Mouse (Mus musculus): ENCODE results near the gene Baiap3. TPM values are rescaled to one million over a fixed set of nuclear protein-coding genes. Genes with fewer than 3 reads are reported as not detected.

Baiap3 gene
- polyA plus RNA-seq, 1 experiment from 2014 or later, result 8.7 TPM

DNA sequence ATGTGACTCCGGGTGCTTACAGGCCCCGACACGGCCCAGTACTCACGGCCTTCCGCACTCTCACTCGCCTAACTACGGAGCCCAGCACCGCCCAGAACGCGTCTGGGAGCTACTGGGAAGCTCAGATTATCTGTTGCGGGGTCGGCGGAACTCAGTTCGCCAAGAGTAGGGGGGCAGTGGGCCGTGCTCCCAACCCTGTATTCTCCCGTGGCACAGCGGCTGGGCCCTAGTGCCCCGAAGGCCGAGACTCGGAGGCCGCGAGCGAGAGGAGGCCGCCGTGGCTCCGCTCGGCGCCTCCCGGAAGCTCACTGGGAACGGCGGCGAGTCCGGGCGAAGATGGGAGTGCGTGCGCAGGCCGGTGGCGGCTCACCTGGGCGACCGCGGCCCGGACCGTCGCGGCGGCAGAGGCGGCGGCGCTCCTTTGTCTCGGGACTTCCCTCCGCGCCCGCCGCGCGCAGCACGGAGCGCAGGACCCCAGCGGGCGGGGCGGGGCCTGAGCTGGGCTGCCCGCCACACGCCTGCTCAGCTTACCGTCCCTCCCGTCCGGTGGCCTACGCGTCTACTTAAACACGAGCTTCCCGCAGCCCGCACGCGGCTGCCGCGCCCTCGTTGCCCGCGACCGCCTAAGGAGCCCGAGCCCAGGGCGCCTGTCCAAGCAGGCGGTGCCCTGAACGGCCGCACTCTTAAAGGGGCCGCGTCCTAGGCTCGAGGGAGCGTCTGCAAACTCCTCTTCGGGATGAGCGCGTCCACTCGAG is 17.0 kb upstream of the Baiap3 start:
- H3K9me3 ChIP-seq, result no peaks in the 10 kb centered on the region
- H3K27ac ChIP-seq, result peak overlapping the region; percentile 99
- WGBS, result under 1% methylated on average over 76 of the region's 92 CpGs
- peak overlapping the region; percentile 99 for H3K9ac ChIP-seq (replicated peaks)
- peak overlapping the region; percentile 97 for H3K4me2 ChIP-seq (replicated peaks)
- peaks cover 44% of the 10 kb centered on the region for H3K4me1 ChIP-seq (replicated peaks)
- peaks cover 19% of the 10 kb centered on the region for H3K36me3 ChIP-seq
- H3K27me3 ChIP-seq, result 0 out of 2 replicates have a peak, but pooled peaks cover 5% of the 10 kb centered on the region
- peak overlapping the region; percentile 86 for H3K4me3 ChIP-seq (replicated peaks)
- ATAC-seq, result peak; percentile 93

DNA sequence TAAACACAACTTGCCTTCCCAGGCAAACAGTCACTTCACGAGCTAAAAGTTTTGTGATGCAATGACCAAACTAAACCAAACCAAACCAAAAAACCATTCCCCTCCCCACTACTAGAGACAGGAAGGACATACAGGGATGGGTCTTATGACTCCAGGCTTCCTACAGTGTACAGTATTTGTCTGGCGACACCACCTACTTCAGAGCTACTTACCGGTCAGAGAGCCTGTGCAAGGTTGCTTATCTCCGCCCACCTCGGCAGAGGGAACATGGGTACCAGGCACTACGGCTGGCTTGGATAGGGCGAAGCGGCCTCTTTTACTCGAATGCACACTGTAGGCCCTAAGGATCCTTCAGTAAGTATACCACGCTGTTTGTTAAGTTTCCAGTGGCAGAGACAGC is 16.2 kb upstream of the Baiap3 start:
- no peak for ATAC-seq
- H3K27me3 ChIP-seq, result no peaks in the 10 kb centered on the region
- peak overlapping the region; percentile 99 for H3K9ac ChIP-seq (replicated peaks)
- H3K27ac ChIP-seq, result peak overlapping the region; percentile 99
- peak overlapping the region; percentile 86 for H3K4me3 ChIP-seq (replicated peaks)
- H3K4me2 ChIP-seq (replicated peaks), result peak overlapping the region; percentile 97
- peaks cover 44% of the 10 kb centered on the region for H3K4me1 ChIP-seq (replicated peaks)
- no peaks in the 10 kb centered on the region for H3K9me3 ChIP-seq
- peaks cover 27% of the 10 kb centered on the region for H3K36me3 ChIP-seq
- WGBS, result 1% methylated on average over 10 of the region's 10 CpGs

DNA sequence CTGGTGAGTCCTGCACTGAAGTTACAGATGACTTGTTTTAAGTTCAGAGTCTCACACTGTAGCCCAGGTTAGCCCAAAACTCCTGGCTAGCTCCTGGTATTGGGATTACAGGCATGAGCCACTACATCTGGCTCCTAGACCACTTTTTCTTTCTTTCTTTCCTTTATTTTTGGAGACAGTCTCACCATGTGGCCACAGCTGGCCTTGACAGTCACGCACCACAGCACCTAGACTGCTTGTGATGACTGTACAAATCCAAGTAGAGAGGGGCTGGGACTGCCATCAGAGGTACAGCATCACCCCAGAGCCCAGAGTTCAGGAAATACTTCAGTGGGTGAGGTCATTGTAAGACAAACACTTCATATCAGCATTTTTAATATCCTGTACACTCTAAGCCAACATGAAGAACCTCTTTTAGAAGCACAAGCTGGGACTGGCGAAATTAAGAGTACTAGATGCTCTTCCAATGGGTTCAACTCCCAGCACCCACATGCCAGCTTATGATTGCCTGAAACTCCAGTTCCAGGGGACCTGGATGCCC is 14.7 kb upstream of the Baiap3 start:
- no peak for ATAC-seq
- Histone ChIP-seq H3K27ac (no peak overlapping the region), H3K4me2 (replicated peaks) (peak overlapping the region; percentile 97), H3K27me3 (no peaks in the 10 kb centered on the region), H3K36me3 (peaks cover 41% of the 10 kb centered on the region), H3K4me3 (replicated peaks) (peak overlapping the region; percentile 86), H3K4me1 (replicated peaks) (peaks cover 44% of the 10 kb centered on the region), H3K9me3 (no peaks in the 10 kb centered on the region), H3K9ac (replicated peaks) (peak overlapping the region; percentile 4; the same call in 1 of the 2 replicates)
- 91% methylated on average over 2 of the region's 2 CpGs for WGBS

DNA sequence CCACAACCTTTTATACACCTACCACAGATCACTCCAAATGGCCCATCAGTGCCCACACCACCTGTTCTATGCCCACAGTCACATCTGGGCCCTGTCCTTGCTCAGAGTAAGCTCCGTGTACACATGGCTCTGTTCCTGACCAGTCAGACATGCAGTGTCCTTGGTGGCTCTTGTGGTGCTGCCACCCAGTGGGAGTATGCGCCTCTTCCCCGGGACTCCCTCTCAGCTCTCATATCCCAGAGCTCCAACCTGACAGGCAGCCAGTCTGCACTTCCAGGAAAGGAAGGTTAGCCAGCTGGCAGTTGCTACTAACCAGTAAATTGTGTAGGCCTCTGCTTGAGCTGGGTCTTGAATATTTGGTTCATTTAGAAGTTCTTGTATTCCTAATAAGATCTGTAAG is 8.3 kb upstream of the Baiap3 start:
- ATAC-seq, result no peak
- H3K9me3 ChIP-seq, result no peaks in the 10 kb centered on the region
- H3K36me3 ChIP-seq, result peaks cover 82% of the 10 kb centered on the region
- no peak overlapping the region for H3K4me2 ChIP-seq (replicated peaks)
- WGBS, result 67% methylated on average over 3 of the region's 3 CpGs
- H3K27ac ChIP-seq, result no peak overlapping the region
- no peaks in the 10 kb centered on the region for H3K27me3 ChIP-seq
- no peak overlapping the region for H3K4me3 ChIP-seq (replicated peaks)
- no peak overlapping the region for H3K9ac ChIP-seq (replicated peaks)
- H3K4me1 ChIP-seq (replicated peaks), result peaks cover 7% of the 10 kb centered on the region

DNA sequence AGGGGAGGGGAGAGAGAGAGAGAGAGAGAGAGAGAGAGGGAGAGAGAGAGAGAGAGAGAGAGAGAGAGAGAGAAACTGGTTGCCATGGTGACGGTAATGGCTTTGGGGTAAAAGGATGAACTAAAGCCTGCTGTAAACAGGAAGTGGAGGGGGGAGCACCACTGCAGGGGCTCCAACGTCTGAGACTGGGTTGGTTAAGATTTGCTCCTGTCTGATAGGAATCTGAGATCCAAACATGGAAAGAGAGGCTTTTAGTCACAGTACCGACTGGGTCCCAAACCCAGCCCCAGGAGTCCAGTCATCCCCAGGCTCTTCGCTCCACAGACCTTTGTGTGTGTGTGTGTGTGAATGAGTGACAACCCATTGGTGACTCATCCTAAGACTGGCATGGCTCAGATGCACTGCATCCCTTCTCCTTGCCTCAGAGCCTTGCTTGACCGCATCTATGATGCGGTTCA is 1.7 kb upstream of the Baiap3 start:
- 60% methylated on average over 6 of the region's 6 CpGs for WGBS
- peak overlapping the region; percentile 19; the same call in 1 of the 2 replicates for H3K27ac ChIP-seq
- peaks cover 25% of the 10 kb centered on the region for H3K36me3 ChIP-seq
- H3K27me3 ChIP-seq, result peaks cover 23% of the 10 kb centered on the region
- H3K4me1 ChIP-seq (replicated peaks), result peaks cover 45% of the 10 kb centered on the region
- no peaks in the 10 kb centered on the region for H3K9me3 ChIP-seq
- H3K4me2 ChIP-seq (replicated peaks), result no peak overlapping the region
- ATAC-seq, result no peak
- no peak overlapping the region for H3K4me3 ChIP-seq (replicated peaks)
- no peak overlapping the region for H3K9ac ChIP-seq (replicated peaks)

DNA sequence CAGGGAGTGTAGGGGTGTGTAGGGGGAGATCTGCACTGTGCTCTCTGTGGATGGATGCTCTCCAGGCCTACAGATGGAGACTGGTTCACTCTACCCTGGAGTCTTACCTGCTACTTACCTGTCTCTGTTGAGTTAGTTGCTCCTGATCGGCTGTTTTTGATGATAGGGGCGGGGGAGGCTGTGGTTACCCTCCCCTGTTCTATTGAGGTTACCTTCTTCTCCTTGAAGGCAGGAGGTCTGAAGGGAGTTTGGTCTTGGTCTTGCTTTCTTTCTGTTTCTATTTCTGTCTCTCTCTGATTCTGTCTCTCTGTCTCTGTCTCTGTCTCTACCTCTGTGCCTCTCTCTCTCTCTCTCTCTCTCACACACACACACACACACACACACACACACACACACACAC is 1.1 kb downstream of the Baiap3 start:
- Histone ChIP-seq H3K9me3 (no peaks in the 10 kb centered on the region), H3K4me2 (replicated peaks) (0 out of 2 replicates have a peak overlapping the region, but pooled peaks have one; percentile 59), H3K4me3 (replicated peaks) (no peak overlapping the region), H3K27me3 (peaks cover 23% of the 10 kb centered on the region), H3K4me1 (replicated peaks) (peaks cover 61% of the 10 kb centered on the region), H3K27ac (no peak overlapping the region), H3K9ac (replicated peaks) (no peak overlapping the region), H3K36me3 (peaks cover 16% of the 10 kb centered on the region)
- ATAC-seq, result no peak
- 67% methylated on average over 2 of the region's 2 CpGs for WGBS

DNA sequence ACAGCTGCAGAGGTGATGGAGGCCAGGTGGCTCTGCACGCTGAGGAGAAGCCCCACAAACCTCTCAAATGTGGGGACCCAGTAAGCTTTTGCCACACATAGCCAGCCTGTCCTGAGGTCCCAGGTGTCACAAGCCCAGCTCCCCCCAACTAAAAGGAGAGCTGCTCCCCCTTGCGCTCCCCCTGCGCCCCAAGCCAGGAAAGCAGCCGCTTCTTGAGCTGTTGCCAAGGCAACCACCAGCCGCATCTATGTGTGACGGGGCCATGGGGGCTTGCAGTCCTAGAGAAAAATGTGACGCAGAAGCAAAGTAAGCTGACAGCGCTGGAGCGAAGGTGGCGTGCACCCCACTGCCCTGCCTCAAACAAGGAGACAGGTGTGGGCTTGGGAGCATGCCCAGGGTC is 2.4 kb downstream of the Baiap3 start:
- peak; percentile 57 for ATAC-seq
- H3K4me3 ChIP-seq (replicated peaks), result peak overlapping the region; percentile 7; the same call in 1 of the 2 replicates
- H3K9ac ChIP-seq (replicated peaks), result peak overlapping the region; percentile 47
- 5% methylated on average over 10 of the region's 10 CpGs for WGBS
- H3K9me3 ChIP-seq, result no peaks in the 10 kb centered on the region
- peak overlapping the region; percentile 40 for H3K4me2 ChIP-seq (replicated peaks)
- H3K36me3 ChIP-seq, result peaks cover 3% of the 10 kb centered on the region
- peaks cover 23% of the 10 kb centered on the region for H3K27me3 ChIP-seq
- peak overlapping the region; percentile 90 for H3K27ac ChIP-seq
- H3K4me1 ChIP-seq (replicated peaks), result peaks cover 61% of the 10 kb centered on the region

DNA sequence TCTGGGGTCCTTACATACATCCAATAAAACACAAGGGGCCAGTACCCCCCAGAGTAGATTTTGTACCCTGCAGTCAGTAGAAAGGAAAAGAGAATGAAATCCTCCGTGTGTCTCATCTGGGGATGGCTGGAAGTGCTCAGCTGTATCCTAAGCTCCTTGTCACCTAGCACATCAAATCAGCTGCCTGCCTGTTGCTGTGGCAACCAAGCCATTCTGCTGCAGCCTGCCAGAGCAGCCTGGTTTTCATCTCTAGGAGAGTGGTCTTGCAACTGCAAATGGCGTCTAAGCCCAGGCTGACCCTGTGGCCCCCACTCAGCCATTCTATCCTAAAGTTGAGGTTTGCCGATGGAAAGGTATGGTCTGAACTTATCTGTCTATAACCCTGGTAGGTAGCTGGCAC is 3.5 kb downstream of the Baiap3 start:
- peaks cover 23% of the 10 kb centered on the region for H3K27me3 ChIP-seq
- peak; percentile 85 for ATAC-seq
- peak overlapping the region; percentile 40 for H3K4me2 ChIP-seq (replicated peaks)
- no peak overlapping the region for H3K4me3 ChIP-seq (replicated peaks)
- H3K4me1 ChIP-seq (replicated peaks), result peaks cover 54% of the 10 kb centered on the region
- peak overlapping the region; percentile 46; the same call in 1 of the 2 replicates for H3K9ac ChIP-seq (replicated peaks)
- no peaks in the 10 kb centered on the region for H3K36me3 ChIP-seq
- peak overlapping the region; percentile 90 for H3K27ac ChIP-seq
- WGBS, result 10% methylated on average over 3 of the region's 3 CpGs
- no peaks in the 10 kb centered on the region for H3K9me3 ChIP-seq

DNA sequence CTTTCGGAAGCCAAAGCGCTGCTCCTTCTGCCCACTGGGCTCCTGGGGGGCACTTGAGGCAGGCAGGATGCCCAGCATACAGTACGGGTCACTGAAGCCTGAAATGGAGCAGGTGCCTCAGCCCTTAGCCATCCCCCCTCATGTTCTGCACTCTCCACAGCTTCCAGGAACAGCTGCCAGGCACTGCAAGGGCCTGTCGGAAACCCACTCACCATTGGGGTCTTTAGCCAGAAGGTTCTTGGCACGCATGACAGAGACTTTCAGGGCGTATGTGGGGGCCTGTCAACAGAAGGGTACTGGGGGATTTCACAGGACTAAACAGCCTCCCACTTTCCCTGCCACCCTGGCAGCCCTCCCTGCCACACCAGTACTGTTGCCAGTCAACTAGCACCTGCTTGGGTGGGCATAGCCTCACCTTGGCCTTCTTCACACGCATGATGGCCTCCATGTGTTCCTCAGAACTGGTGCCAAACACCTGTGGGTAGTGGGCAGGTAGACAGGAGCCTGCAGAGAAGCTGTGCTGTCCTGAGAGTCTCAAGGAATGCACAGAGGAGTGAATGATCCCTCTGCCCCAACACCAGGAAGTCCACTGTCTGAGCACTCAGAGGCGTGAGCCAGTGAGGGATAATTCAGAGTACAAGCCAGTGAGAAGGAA is 5.9 kb downstream of the Baiap3 start:
- H3K4me1 ChIP-seq (replicated peaks), result peaks cover 40% of the 10 kb centered on the region
- no peak overlapping the region for H3K4me2 ChIP-seq (replicated peaks)
- H3K9me3 ChIP-seq, result no peaks in the 10 kb centered on the region
- peaks cover 10% of the 10 kb centered on the region for H3K36me3 ChIP-seq
- 83% methylated on average over 8 of the region's 8 CpGs for WGBS
- H3K27me3 ChIP-seq, result peaks cover 7% of the 10 kb centered on the region
- ATAC-seq, result no peak
- no peak overlapping the region for H3K9ac ChIP-seq (replicated peaks)
- no peak overlapping the region for H3K4me3 ChIP-seq (replicated peaks)
- H3K27ac ChIP-seq, result no peak overlapping the region

DNA sequence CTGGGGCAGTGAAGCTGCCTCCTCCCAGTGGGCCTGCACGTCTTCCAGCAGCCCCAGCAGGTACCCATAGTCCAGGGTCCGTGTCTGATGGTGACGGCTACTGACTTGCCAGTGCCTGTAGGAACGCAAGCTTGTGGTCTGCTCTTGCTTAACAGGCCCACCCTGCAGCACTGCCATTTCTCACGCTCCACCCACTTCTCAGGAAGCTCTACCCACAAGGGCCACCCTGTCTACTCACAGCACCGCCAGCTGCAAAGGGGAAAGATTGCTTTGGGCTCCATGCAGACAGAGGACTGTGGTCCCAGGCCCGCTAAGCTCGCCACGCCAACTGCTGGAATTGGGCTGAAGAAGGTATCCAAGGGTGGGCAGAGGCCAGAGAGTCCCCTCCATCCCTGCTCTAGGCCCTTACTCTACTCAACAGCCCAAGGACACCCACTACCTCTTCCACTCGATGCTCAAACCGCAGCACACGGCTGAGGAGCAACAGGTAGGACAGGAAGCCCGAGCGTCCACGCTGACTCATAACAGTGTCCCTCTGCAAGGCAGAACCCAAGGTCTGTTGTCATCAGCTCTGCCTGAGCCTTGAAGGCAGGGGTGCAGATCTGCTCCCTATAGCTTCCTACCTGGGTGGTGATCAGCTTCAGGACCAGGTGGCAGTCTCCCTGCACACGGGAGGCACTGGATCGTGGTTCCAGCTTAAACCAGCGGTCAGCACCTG is 8.0 kb downstream of the Baiap3 start:
- Histone ChIP-seq H3K27me3 (no peaks in the 10 kb centered on the region), H3K4me3 (replicated peaks) (no peak overlapping the region), H3K9me3 (no peaks in the 10 kb centered on the region), H3K27ac (no peak overlapping the region), H3K4me2 (replicated peaks) (no peak overlapping the region), H3K36me3 (peaks cover 31% of the 10 kb centered on the region), H3K4me1 (replicated peaks) (peaks cover 19% of the 10 kb centered on the region), H3K9ac (replicated peaks) (no peak overlapping the region)
- 83% methylated on average over 18 of the region's 18 CpGs for WGBS
- no peak for ATAC-seq

DNA sequence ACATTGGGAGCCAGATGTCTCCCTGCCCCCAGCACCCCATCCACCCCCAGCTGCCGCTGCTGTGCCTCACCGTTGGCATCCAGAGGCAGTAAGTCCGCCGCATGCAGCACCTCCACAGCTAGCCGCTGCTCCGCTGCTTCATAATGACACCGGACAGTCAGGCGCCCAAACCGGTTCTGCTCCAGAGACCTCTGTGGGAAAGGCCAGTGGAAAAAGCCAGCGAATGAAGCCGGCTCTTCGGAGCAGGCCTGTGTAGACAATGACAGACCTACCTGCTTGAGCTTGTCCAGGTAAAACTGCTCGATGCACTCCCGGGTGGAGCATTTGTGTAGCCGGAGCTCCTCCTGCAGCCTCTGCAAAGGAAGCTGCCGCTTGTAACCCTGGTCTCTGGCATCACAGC is 11.9 kb downstream of the Baiap3 start:
- H3K4me3 ChIP-seq (replicated peaks), result no peak overlapping the region
- no peak overlapping the region for H3K4me2 ChIP-seq (replicated peaks)
- H3K27me3 ChIP-seq, result no peaks in the 10 kb centered on the region
- H3K9ac ChIP-seq (replicated peaks), result no peak overlapping the region
- no peak for ATAC-seq
- H3K27ac ChIP-seq, result no peak overlapping the region
- H3K9me3 ChIP-seq, result no peaks in the 10 kb centered on the region
- H3K36me3 ChIP-seq, result peaks cover 47% of the 10 kb centered on the region
- WGBS, result 85% methylated on average over 16 of the region's 16 CpGs
- peaks cover 17% of the 10 kb centered on the region for H3K4me1 ChIP-seq (replicated peaks)

All from midbrain, embryonic 13.5 days (tissue).